Mouse (Mus musculus) hindbrain, embryonic 10.5 days (tissue): ENCODE data around the gene Oxld1. TPM values are rescaled to one million over a fixed set of nuclear protein-coding genes. Genes with fewer than 3 reads are reported as not detected.

ENCODE experiments used
- DNase-seq: peaks from one replicate; pipeline ENCODE4 v3.0.0-alpha.2; 2017; ENCODE audit warnings: low spot score
- H3K27ac ChIP-seq: fragments of 300-500 bp; sonication (generic); 2 replicates; pipeline ENCODE4 v1.5.1; 2016; ENCODE audit warnings: mild to moderate bottlenecking, moderate library complexity
- H3K27me3 ChIP-seq: fragments of 300-500 bp; sonication (generic); 2 replicates; pipeline ENCODE4 v1.6.1; 2016; ENCODE audit warnings: mild to moderate bottlenecking; ENCODE audit not compliant: poor library complexity, insufficient read depth, severe bottlenecking
- H3K36me3 ChIP-seq: fragments of 300-500 bp; sonication (generic); 2 replicates; pipeline ENCODE4 v1.6.1; 2016; ENCODE audit warnings: mild to moderate bottlenecking, moderate library complexity
- H3K4me1 ChIP-seq: fragments of 300-500 bp; sonication (generic); replicated peaks from 2 replicates; pipeline ENCODE4 v1.6.1; 2016; ENCODE audit warnings: mild to moderate bottlenecking
- H3K4me3 ChIP-seq: fragments of 300-500 bp; sonication (generic); 2 replicates; pipeline ENCODE4 v1.5.1; 2016; ENCODE audit warnings: mild to moderate bottlenecking, moderate library complexity
- H3K9me3 ChIP-seq: fragments of 300-500 bp; sonication (generic); 2 replicates; pipeline ENCODE4 v1.6.1; 2016; ENCODE audit warnings: mild to moderate bottlenecking, moderate library complexity
- WGBS: fragments of 180-500 bp; shearing (Covaris S2); methylation state at CpG from one replicate; pipeline ENCODE4 v1.1.7; 2016; 5-methylcytosine and 5-hydroxymethylcytosine counted together
- polyA plus RNA-seq: library from polyadenylated mRNA; unstranded; fragments of >200 nt; fragmentation: Nextera tagmentation; extraction: Ambion mirVana; gene quantifications from 2 replicates; pipeline ENCODE4 v1.2.1, GENCODE M21; 2016

Gene Oxld1
- polyA plus RNA-seq, 1 experiment from 2014 or later: 13.2 TPM

- Histone ChIP-seq H3K4me1 (peaks cover 49% of the 10 kb centered on the region), H3K4me3 (peak overlapping the region; percentile 96), H3K27ac (peak overlapping the region; percentile 94), H3K9me3 (no peaks in the 10 kb centered on the region), H3K36me3 (peaks cover 65% of the 10 kb centered on the region), H3K27me3 (no peaks in the 10 kb centered on the region)
- peak; percentile 52 for DNase-seq
- WGBS: under 1% methylated on average over 48 of the region's 48 CpGs
Measured at GRCm38 (mm10) chr11:120492024-120492877, 34.4 kb upstream of the Oxld1 start.

- 0% methylated on average over 35 of the region's 35 CpGs for WGBS
Measured at GRCm38 (mm10) chr11:120491317-120492023, 33.6 kb upstream of the Oxld1 start, which contains the start of gene Slc25a10. TSS of gene Slc25a10 (plus strand) at chr11:120491840.

GRCm38 (mm10) chr11:120490291-120491046 lies 32.6 kb upstream of the Oxld1 start:
- DNase-seq: no peak
- Histone ChIP-seq H3K27me3 (no peaks in the 10 kb centered on the region), H3K9me3 (no peaks in the 10 kb centered on the region), H3K36me3 (peaks cover 65% of the 10 kb centered on the region), H3K4me3 (peak overlapping the region; percentile 96), H3K4me1 (peaks cover 57% of the 10 kb centered on the region), H3K27ac (peak overlapping the region; percentile 94)
- 40% methylated on average over 4 of the region's 4 CpGs for WGBS

More at GRCm38 (mm10) chr11:120491317-120492023, 33.6 kb upstream of the Oxld1 start, which contains the start of gene Slc25a10:
- Histone ChIP-seq H3K27ac (peak within 1 kb of the TSS; percentile 94), H3K4me3 (peak within 1 kb of the TSS; percentile 96), H3K4me1 (peaks cover 50% of the 10 kb centered on the region), H3K9me3 (no peaks in the 10 kb centered on the region), H3K36me3 (peaks cover 65% of the 10 kb centered on the region), H3K27me3 (no peaks in the 10 kb centered on the region)
- peak; percentile 89 for DNase-seq

GRCm38 (mm10) chr11:120489054-120489761 lies 31.3 kb upstream of the Oxld1 start:
- Histone ChIP-seq H3K27me3 (no peaks in the 10 kb centered on the region), H3K36me3 (peaks cover 53% of the 10 kb centered on the region), H3K9me3 (no peaks in the 10 kb centered on the region), H3K4me3 (peak overlapping the region; percentile 18), H3K27ac (peak overlapping the region; percentile 60; the same call in 1 of the 2 replicates), H3K4me1 (peaks cover 64% of the 10 kb centered on the region)
- DNase-seq: peak; percentile 68
- WGBS: 66% methylated on average over 4 of the region's 4 CpGs

- H3K27ac ChIP-seq: no peak overlapping the region
- peak overlapping the region; percentile 9; the same call in 1 of the 2 replicates for H3K4me3 ChIP-seq
Measured at GRCm38 (mm10) chr11:120488516-120488915, 30.6 kb upstream of the Oxld1 start.

GRCm38 (mm10) chr11:120485251-120485650 lies 27.4 kb upstream of the Oxld1 start:
- 15% methylated on average over 10 of the region's 10 CpGs for WGBS
- no peak for DNase-seq
- Histone ChIP-seq H3K9me3 (no peaks in the 10 kb centered on the region), H3K27me3 (no peaks in the 10 kb centered on the region), H3K27ac (peak overlapping the region; percentile 97), H3K4me1 (peaks cover 34% of the 10 kb centered on the region), H3K36me3 (peaks cover 83% of the 10 kb centered on the region), H3K4me3 (peak overlapping the region; percentile 99)

More at GRCm38 (mm10) chr11:120488516-120488915, 30.6 kb upstream of the Oxld1 start:
- 83% methylated on average over 4 of the region's 4 CpGs for WGBS
- H3K9me3 ChIP-seq: no peaks in the 10 kb centered on the region
- no peak for DNase-seq
- peaks cover 64% of the 10 kb centered on the region for H3K4me1 ChIP-seq
- H3K36me3 ChIP-seq: peaks cover 51% of the 10 kb centered on the region
- H3K27me3 ChIP-seq: no peaks in the 10 kb centered on the region

- peak within 1 kb of the TSS; percentile 99 for H3K4me3 ChIP-seq
- peaks cover 29% of the 10 kb centered on the region for H3K4me1 ChIP-seq
- no peaks in the 10 kb centered on the region for H3K27me3 ChIP-seq
- DNase-seq: peak; percentile 92
- H3K36me3 ChIP-seq: peaks cover 83% of the 10 kb centered on the region
- no peaks in the 10 kb centered on the region for H3K9me3 ChIP-seq
- peak within 1 kb of the TSS; percentile 97 for H3K27ac ChIP-seq
- under 1% methylated on average over 60 of the region's 60 CpGs for WGBS
Measured at GRCm38 (mm10) chr11:120484265-120484981, 26.6 kb upstream of the Oxld1 start, which contains the start of gene Mrpl12. TSS of gene Mrpl12 (plus strand) at chr11:120484613.

GRCm38 (mm10) chr11:120483448-120483934 lies 25.6 kb upstream of the Oxld1 start:
- no peak for DNase-seq
- peak overlapping the region; percentile 99 for H3K4me3 ChIP-seq
- H3K27me3 ChIP-seq: no peaks in the 10 kb centered on the region
- H3K4me1 ChIP-seq: peaks cover 27% of the 10 kb centered on the region
- H3K36me3 ChIP-seq: peaks cover 83% of the 10 kb centered on the region
- H3K27ac ChIP-seq: peak overlapping the region; percentile 97
- WGBS: 88% methylated on average over 7 of the region's 7 CpGs
- H3K9me3 ChIP-seq: no peaks in the 10 kb centered on the region

GRCm38 (mm10) chr11:120472052-120472451 lies 14.2 kb upstream of the Oxld1 start:
- H3K9me3 ChIP-seq: no peaks in the 10 kb centered on the region
- H3K4me3 ChIP-seq: no peak overlapping the region
- peaks cover 80% of the 10 kb centered on the region for H3K36me3 ChIP-seq
- WGBS: 98% methylated on average over 6 of the region's 6 CpGs
- DNase-seq: no peak
- peaks cover 12% of the 10 kb centered on the region for H3K4me1 ChIP-seq
- H3K27ac ChIP-seq: no peak overlapping the region
- H3K27me3 ChIP-seq: no peaks in the 10 kb centered on the region

GRCm38 (mm10) chr11:120467736-120468092 lies 9.8 kb upstream of the Oxld1 start:
- H3K27me3 ChIP-seq: no peaks in the 10 kb centered on the region
- WGBS: 2% methylated on average over 33 of the region's 33 CpGs
- H3K27ac ChIP-seq: peak overlapping the region; percentile 90
- H3K4me1 ChIP-seq: peaks cover 26% of the 10 kb centered on the region
- peak overlapping the region; percentile 94 for H3K4me3 ChIP-seq
- H3K36me3 ChIP-seq: peaks cover 69% of the 10 kb centered on the region
- no peaks in the 10 kb centered on the region for H3K9me3 ChIP-seq
- no peak for DNase-seq

- H3K27ac ChIP-seq: peak within 1 kb of the TSS; percentile 90
- H3K9me3 ChIP-seq: no peaks in the 10 kb centered on the region
- DNase-seq: peak; percentile 99
- H3K4me1 ChIP-seq: peaks cover 26% of the 10 kb centered on the region
- H3K27me3 ChIP-seq: no peaks in the 10 kb centered on the region
- H3K4me3 ChIP-seq: peak within 1 kb of the TSS; percentile 94
- under 1% methylated on average over 54 of the region's 54 CpGs for WGBS
- H3K36me3 ChIP-seq: peaks cover 69% of the 10 kb centered on the region
Measured at GRCm38 (mm10) chr11:120467051-120467735, 9.3 kb upstream of the Oxld1 start, which contains the start of gene Arl16. TSS of gene Arl16 (minus strand) at chr11:120467607.
